Mouse (Mus musculus): ENCODE measurements around the gene Ccdc15. TPM values are rescaled to one million over a fixed set of nuclear protein-coding genes. Genes with fewer than 3 reads are reported as not detected.
A peak's percentile ranks its signal among the peaks of the same experiment; 100 is the strongest.

Ccdc15 gene
- total and polyA plus RNA-seq, 2 experiments from 2014 or later, result 7.8 to 8.7 TPM

GRCm38 (mm10) chr9:37364392-37364791 lies 16.2 kb upstream of the Ccdc15 start:
- Histone ChIP-seq H3K9ac (no peak overlapping the region), H3K36me3 (ENCODE audit: insufficient read depth) (no peaks in the 10 kb centered on the region), H3K27me3 (ENCODE audit: insufficient read depth, low read length) (no peaks in the 10 kb centered on the region), H3K9me3 (ENCODE audit: low read length) (no peaks in the 10 kb centered on the region), H3K27ac (ENCODE audit: low read depth, low read length) (no peak overlapping the region), H3K4me2 (ENCODE audit: low read depth) (no peak overlapping the region), H3K4me3 (ENCODE audit: low read depth, low read length) (no peak overlapping the region), H3K4me1 (ENCODE audit: insufficient read depth) (peaks cover 1% of the 10 kb centered on the region; the same call in 1 of the 2 replicates)
- DNase-seq, result peak; percentile 38
- TF ChIP-seq CTCF (IDR thresholded peaks at IDR 0.05; ENCODE audit: low read depth), result no peak
- 65% methylated on average over 3 of the region's 3 CpGs for WGBS
- ATAC-seq, result no peak

DNA sequence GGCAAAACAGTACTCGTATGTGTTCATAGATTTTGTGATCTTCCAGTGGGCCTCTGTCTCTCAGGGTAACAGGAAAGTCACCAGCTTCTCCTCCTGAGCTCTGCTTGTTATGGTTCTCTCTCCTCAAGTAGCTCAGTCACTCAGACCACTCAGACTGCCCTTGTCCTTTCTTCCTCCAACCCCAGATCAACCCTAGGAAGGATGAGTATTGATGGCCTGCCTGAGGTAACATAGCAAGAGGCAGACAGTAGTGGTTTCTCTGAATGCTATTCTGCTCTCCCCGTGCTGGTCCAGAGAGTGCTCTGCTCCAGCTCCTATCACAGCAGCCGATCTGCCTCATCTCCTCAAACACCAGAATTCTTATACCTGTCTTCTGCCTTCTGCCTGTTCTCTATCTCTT lies 15.3 kb upstream of the Ccdc15 start:
- Histone ChIP-seq H3K4me2 (ENCODE audit: low read depth) (no peak overlapping the region), H3K36me3 (ENCODE audit: insufficient read depth) (no peaks in the 10 kb centered on the region), H3K9me3 (ENCODE audit: low read length) (no peaks in the 10 kb centered on the region), H3K27me3 (ENCODE audit: insufficient read depth, low read length) (no peaks in the 10 kb centered on the region), H3K4me3 (ENCODE audit: low read depth, low read length) (no peak overlapping the region), H3K9ac (no peak overlapping the region), H3K27ac (ENCODE audit: low read depth, low read length) (no peak overlapping the region), H3K4me1 (ENCODE audit: insufficient read depth) (peaks cover 7% of the 10 kb centered on the region; the same call in 1 of the 2 replicates)
- 77% methylated on average over 3 of the region's 3 CpGs for WGBS
- ATAC-seq (no peak), DNase-seq (no peak)
- TF ChIP-seq CTCF (IDR thresholded peaks at IDR 0.05; ENCODE audit: low read depth), result no peak

- no peaks in the 10 kb centered on the region for H3K9me3 ChIP-seq (ENCODE audit: low read length)
- no peak overlapping the region for H3K4me3 ChIP-seq (ENCODE audit: low read depth, low read length)
- no peak overlapping the region for H3K9ac ChIP-seq
- no peaks in the 10 kb centered on the region for H3K36me3 ChIP-seq (ENCODE audit: insufficient read depth)
- H3K4me2 ChIP-seq (ENCODE audit: low read depth), result no peak overlapping the region
- peaks cover 8% of the 10 kb centered on the region; the same call in 1 of the 2 replicates for H3K4me1 ChIP-seq (ENCODE audit: insufficient read depth)
- H3K27me3 ChIP-seq (ENCODE audit: insufficient read depth, low read length), result no peaks in the 10 kb centered on the region
- no peak overlapping the region for H3K27ac ChIP-seq (ENCODE audit: low read depth, low read length)
- 72% methylated on average over 1 of the region's 1 CpGs for WGBS
- no peak for TF ChIP-seq CTCF (IDR thresholded peaks at IDR 0.05; ENCODE audit: low read depth)
- ATAC-seq (no peak), DNase-seq (no peak)
Observed at GRCm38 (mm10) chr9:37362881-37363280, 14.6 kb upstream of the Ccdc15 start.

- ATAC-seq, result no peak
- Histone ChIP-seq H3K4me3 (ENCODE audit: low read depth, low read length) (no peak overlapping the region), H3K4me2 (ENCODE audit: low read depth) (no peak overlapping the region), H3K9me3 (ENCODE audit: low read length) (no peaks in the 10 kb centered on the region), H3K9ac (no peak overlapping the region), H3K27ac (ENCODE audit: low read depth, low read length) (no peak overlapping the region), H3K4me1 (ENCODE audit: insufficient read depth) (peaks cover 8% of the 10 kb centered on the region; the same call in 1 of the 2 replicates), H3K36me3 (ENCODE audit: insufficient read depth) (no peaks in the 10 kb centered on the region), H3K27me3 (ENCODE audit: insufficient read depth, low read length) (no peaks in the 10 kb centered on the region)
- DNase-seq, result no peak
- TF ChIP-seq CTCF (IDR thresholded peaks at IDR 0.05; ENCODE audit: low read depth), result no peak
Observed at GRCm38 (mm10) chr9:37362084-37362483, 13.9 kb upstream of the Ccdc15 start.

- DNase-seq (peak; percentile 81), ATAC-seq (peak; percentile 92)
- TF ChIP-seq CTCF (IDR thresholded peaks at IDR 0.05; ENCODE audit: low read depth), result peak; percentile 23
- Histone ChIP-seq H3K9ac (no peak overlapping the region), H3K4me2 (ENCODE audit: low read depth) (no peak overlapping the region), H3K4me1 (ENCODE audit: insufficient read depth) (peaks cover 8% of the 10 kb centered on the region; the same call in 1 of the 2 replicates), H3K9me3 (ENCODE audit: low read length) (no peaks in the 10 kb centered on the region), H3K36me3 (ENCODE audit: insufficient read depth) (no peaks in the 10 kb centered on the region), H3K4me3 (ENCODE audit: low read depth, low read length) (no peak overlapping the region), H3K27me3 (ENCODE audit: insufficient read depth, low read length) (no peaks in the 10 kb centered on the region), H3K27ac (ENCODE audit: low read depth, low read length) (peak overlapping the region; percentile 72)
- WGBS, result 10% methylated on average over 6 of the region's 6 CpGs
Observed at GRCm38 (mm10) chr9:37359331-37360220, 11.3 kb upstream of the Ccdc15 start.

DNA sequence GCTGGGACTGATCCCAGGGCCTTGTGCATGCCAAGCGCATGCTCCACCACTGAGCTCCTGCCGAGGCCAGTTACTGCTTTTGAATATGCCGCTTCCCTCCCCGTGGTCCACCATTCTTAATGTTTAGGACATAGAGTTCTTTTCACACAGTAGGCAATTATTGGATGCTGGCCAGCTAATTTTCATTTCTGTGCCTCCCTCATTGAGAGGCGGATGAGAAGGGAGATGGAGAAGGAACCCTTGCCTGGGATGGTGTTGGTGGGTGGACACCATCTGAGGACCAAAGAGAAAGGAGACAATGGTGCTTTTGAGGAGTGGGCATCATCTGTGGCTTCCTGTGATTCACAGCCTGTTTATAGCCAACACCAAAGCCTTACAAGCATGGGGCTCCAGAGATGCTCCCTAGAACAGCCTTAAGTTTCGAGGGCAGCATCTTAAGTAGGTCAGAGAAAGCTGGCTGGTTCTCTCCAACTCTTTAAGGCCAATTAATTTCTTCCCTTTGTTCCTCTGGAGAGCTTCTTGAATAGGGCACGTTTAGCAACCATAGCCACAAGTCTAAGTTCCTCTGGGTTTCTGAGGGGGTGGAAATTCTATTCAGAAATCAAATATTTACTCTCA lies 10.6 kb upstream of the Ccdc15 start:
- no peak overlapping the region for H3K9ac ChIP-seq
- ATAC-seq, result peak; percentile 72

DNA sequence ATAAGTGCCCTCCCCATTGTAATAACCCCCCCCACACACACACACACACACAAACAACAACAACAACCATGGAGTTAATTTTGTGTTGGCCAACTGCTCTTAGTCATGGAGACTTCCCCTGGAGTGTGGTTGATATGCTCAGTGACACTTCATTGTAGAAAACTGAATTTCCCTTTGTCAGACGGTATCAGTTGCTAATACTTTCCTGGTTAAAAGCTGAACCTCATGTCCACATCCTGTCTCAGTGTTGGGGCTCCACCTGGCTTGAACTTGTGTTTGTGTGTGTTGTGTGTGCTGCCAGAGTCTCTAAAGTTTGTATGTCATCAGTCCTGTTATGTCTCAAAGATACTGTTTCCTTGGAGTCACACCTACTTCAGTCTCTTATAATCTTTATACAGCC lies 6.3 kb upstream of the Ccdc15 start:
- ATAC-seq, result no peak
- WGBS, result 79% methylated on average over 1 of the region's 1 CpGs
- Histone ChIP-seq H3K27me3 (ENCODE audit: insufficient read depth, low read length) (no peaks in the 10 kb centered on the region), H3K4me2 (ENCODE audit: low read depth) (no peak overlapping the region), H3K9me3 (ENCODE audit: low read length) (no peaks in the 10 kb centered on the region), H3K9ac (no peak overlapping the region), H3K27ac (ENCODE audit: low read depth, low read length) (no peak overlapping the region), H3K36me3 (ENCODE audit: insufficient read depth) (no peaks in the 10 kb centered on the region), H3K4me1 (ENCODE audit: insufficient read depth) (0 out of 2 replicates have a peak, but pooled peaks cover 7% of the 10 kb centered on the region), H3K4me3 (ENCODE audit: low read depth, low read length) (no peak overlapping the region)
- DNase-seq, result no peak
- TF ChIP-seq CTCF (IDR thresholded peaks at IDR 0.05; ENCODE audit: low read depth), result no peak

More for the DNA sequence above, 10.6 kb upstream of the Ccdc15 start:
- WGBS, result 10% methylated on average over 7 of the region's 7 CpGs
- H3K4me1 ChIP-seq (ENCODE audit: insufficient read depth), result peaks cover 8% of the 10 kb centered on the region; the same call in 1 of the 2 replicates
- H3K27me3 ChIP-seq (ENCODE audit: insufficient read depth, low read length), result no peaks in the 10 kb centered on the region
- peak; percentile 72 for DNase-seq
- H3K4me2 ChIP-seq (ENCODE audit: low read depth), result no peak overlapping the region
- no peaks in the 10 kb centered on the region for H3K9me3 ChIP-seq (ENCODE audit: low read length)
- peak overlapping the region; percentile 73 for H3K27ac ChIP-seq (ENCODE audit: low read depth, low read length)
- no peak overlapping the region for H3K4me3 ChIP-seq (ENCODE audit: low read depth, low read length)
- H3K36me3 ChIP-seq (ENCODE audit: insufficient read depth), result no peaks in the 10 kb centered on the region
- TF ChIP-seq CTCF (IDR thresholded peaks at IDR 0.05; ENCODE audit: low read depth), result no peak
